Mouse (Mus musculus) retina, postnatal 7 days (tissue): Measurements from ENCODE around the gene Rubcn.
"Not testable (repeated sequence)": the region's sequence is repeated elsewhere in the genome, so short reads cannot be mapped to it uniquely, and the experiment has no call there.

Experiments
- DNase-seq: peaks from one replicate; pipeline ENCODE4 v3.0.0-alpha.2; 2012; ENCODE audit warnings: low read depth, low spot score

The Rubcn gene

GRCm38 (mm10) chr16:32877343-32878156 lies at the start of gene Rubcn, which contains the start of gene Fyttd1:
TSS of gene Rubcn (minus strand) at chr16:32877766.
TSS of gene Fyttd1 (plus strand) at chr16:32877500.
- DNase-seq = peak; percentile 94

- no peak for DNase-seq
Observed at GRCm38 (mm10) chr16:32927044-32927443, 49.5 kb upstream of the Rubcn start.

GRCm38 (mm10) chr16:32926629-32927028 lies 49.1 kb upstream of the Rubcn start:
- DNase-seq = not testable (repeated sequence)

GRCm38 (mm10) chr16:32915292-32916068 lies 37.9 kb upstream of the Rubcn start:
- no peak for DNase-seq

GRCm38 (mm10) chr16:32913937-32914881 lies 36.6 kb upstream of the Rubcn start, which contains the start of gene Lrch3:
TSS of gene Lrch3 (plus strand) at chr16:32914100.
- peak; percentile 87 for DNase-seq

- DNase-seq = no peak
Observed at GRCm38 (mm10) chr16:32913212-32913611, 35.6 kb upstream of the Rubcn start.

- DNase-seq = no peak
Observed at GRCm38 (mm10) chr16:32906727-32907126, 29.2 kb upstream of the Rubcn start.

GRCm38 (mm10) chr16:32906186-32906585 lies 28.6 kb upstream of the Rubcn start:
- no peak for DNase-seq

GRCm38 (mm10) chr16:32902051-32902428 lies 24.5 kb upstream of the Rubcn start:
- no peak for DNase-seq

- no peak for DNase-seq
Observed at GRCm38 (mm10) chr16:32901360-32902050, 23.9 kb upstream of the Rubcn start.

- no peak for DNase-seq
Observed at GRCm38 (mm10) chr16:32896126-32896525, 18.6 kb upstream of the Rubcn start.

GRCm38 (mm10) chr16:32889881-32890280 lies 12.3 kb upstream of the Rubcn start:
- no peak for DNase-seq

- no peak for DNase-seq
Observed at GRCm38 (mm10) chr16:32887996-32888395, 10.4 kb upstream of the Rubcn start.

- no peak for DNase-seq
Observed at GRCm38 (mm10) chr16:32881538-32881937, 4.0 kb upstream of the Rubcn start.

GRCm38 (mm10) chr16:32878972-32879926 lies 1.7 kb upstream of the Rubcn start:
- no peak for DNase-seq

- no peak for DNase-seq
Observed at GRCm38 (mm10) chr16:32878157-32878598, 612 bp upstream of the Rubcn start.

- DNase-seq = no peak
Observed at GRCm38 (mm10) chr16:32876831-32877230, 735 bp downstream of the Rubcn start.

- DNase-seq = no peak
Observed at GRCm38 (mm10) chr16:32875847-32876246, 1.7 kb downstream of the Rubcn start.

- DNase-seq = not testable (repeated sequence)
Observed at GRCm38 (mm10) chr16:32875281-32875680, 2.3 kb downstream of the Rubcn start.

- no peak for DNase-seq
Observed at GRCm38 (mm10) chr16:32873366-32873765, 4.2 kb downstream of the Rubcn start.
